Comparison of ENCODE assay signal across 37 mouse cellular contexts in the genomic region with DNA sequence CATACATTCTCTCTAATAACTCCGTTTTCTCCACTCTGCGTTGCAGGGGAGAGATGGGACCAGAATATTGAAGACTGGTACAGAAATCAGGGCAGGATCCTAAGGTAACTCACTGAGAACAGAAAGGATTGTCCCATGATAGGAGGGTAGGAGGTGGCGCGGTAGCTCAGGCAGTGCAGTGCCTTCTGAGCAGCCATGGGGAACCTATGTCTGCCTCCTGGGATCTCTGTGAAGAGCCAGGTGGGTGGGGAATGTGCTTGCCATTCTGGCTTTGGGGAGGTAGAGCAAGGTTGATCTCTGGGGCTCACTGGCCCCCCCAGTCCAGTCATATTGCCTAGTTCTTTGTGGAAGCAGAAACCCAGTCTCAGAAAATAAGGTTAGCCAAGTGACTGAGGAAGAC. TPM values are rescaled to one million over a fixed set of nuclear protein-coding genes. Genes with fewer than 3 reads are reported as not detected.
"Had no signal": no experiment of that assay in that cellular context is flagged by ENCODE, and none has a peak within 500 bp of the region (broad histone marks: within the 10 kb centered on the region; RNA-seq: fewer than 3 reads in every experiment).

No protein-coding gene starts in this region.

- H3K27ac ChIP-seq: heart, embryonic 13.5 days; heart, embryonic 15.5 days; hindbrain, embryonic 10.5 days; hindbrain, embryonic 12.5 days; hindbrain, embryonic 13.5 days; hindbrain, embryonic 14.5 days; hindbrain, embryonic 15.5 days; hindbrain, postnatal 0 days; intestine, embryonic 15.5 days; kidney, embryonic 15.5 days; kidney, postnatal 0 days; layer of hippocampus, adult 2 months; left cerebral cortex, adult 2 months had no signal

- H3K4me1 ChIP-seq: heart, embryonic 12.5 days; intestine, embryonic 15.5 days had no signal

- H3K27me3 ChIP-seq: heart, embryonic 15.5 days; hindbrain, embryonic 12.5 days; hindbrain, embryonic 15.5 days; intestine, embryonic 15.5 days; kidney, embryonic 15.5 days had no signal

- H3K36me3 ChIP-seq: heart, embryonic 12.5 days; heart, embryonic 13.5 days; heart, embryonic 15.5 days; hindbrain, embryonic 10.5 days; hindbrain, embryonic 12.5 days; hindbrain, embryonic 13.5 days; hindbrain, embryonic 15.5 days; intestine, embryonic 15.5 days; kidney, embryonic 15.5 days had no signal

- H3K9me3 ChIP-seq: heart, embryonic 15.5 days; hindbrain, embryonic 13.5 days; hindbrain, embryonic 15.5 days; intestine, embryonic 15.5 days had no signal

- H3K4me3 ChIP-seq: heart, embryonic 12.5 days; heart, embryonic 13.5 days; heart, embryonic 15.5 days; hindbrain, embryonic 10.5 days; hindbrain, embryonic 12.5 days; hindbrain, embryonic 13.5 days; hindbrain, embryonic 15.5 days; intestine, embryonic 15.5 days; kidney, embryonic 15.5 days; layer of hippocampus, adult 2 months; left cerebral cortex, adult 2 months had no signal

- DNase-seq: heart, postnatal 14 days; heart, postnatal 36 days; heart, postnatal 4 days; kidney, adult 11 months; kidney, adult 18-20 months; kidney, adult 2 months; kidney, adult 8-10 months; kidney, adult 9 months; kidney, postnatal 10 days; kidney, postnatal 14 days; kidney, postnatal 25 days; kidney, postnatal 36 days; kidney, postnatal 4 days; layer of hippocampus, adult 9-11 months; layer of hippocampus, postnatal 36 days had no signal

RNA-seq across cellular contexts. Expression of a gene that starts 20.1 kb away (rescaled TPM):
- total RNA-seq: hematopoietic stem cell, adult 5-6 weeks; layer of hippocampus, adult 18-20 months; layer of hippocampus, postnatal 25 days; left cerebral cortex, adult 18-20 months; left cerebral cortex, adult 2 months had no signal
- polyA plus RNA-seq: heart, postnatal 0 days; hindbrain, embryonic 10.5 days; hindbrain, embryonic 11.5 days; inflammation-experienced regulatory T-cells, adult 6 months; kidney, adult 2 months; large intestine, adult 2 months had no signal
